Mouse (Mus musculus): ENCODE results near the gene Mtfr1l. TPM values are rescaled to one million over a fixed set of nuclear protein-coding genes. Genes with fewer than 3 reads are reported as not detected.

Gene Mtfr1l
- 100 to 1,000 TPM in 1 of 2 experiments, 10 to 100 TPM in 1; 91.7 to 130 TPM for polyA plus RNA-seq (2017; shearing (Covaris generic))

GRCm38 (mm10) chr4:134534932-134535786 lies at the start of gene Mtfr1l:
Gene Mtfr1l (minus strand): TSS chr4:134535387.

GRCm38 (mm10) chr4:134551494-134552316 lies 16.5 kb upstream of the Mtfr1l start, which contains the start of gene Selenon:
Gene Selenon (minus strand): TSS chr4:134552166.

GRCm38 (mm10) chr4:134510845-134511411 lies 24.3 kb downstream of the Mtfr1l start, which contains the start of gene Aunip:
Gene Aunip (plus strand): TSS chr4:134510999.

GRCm38 (mm10) chr4:134496595-134497210 lies 38.5 kb downstream of the Mtfr1l start, which contains the start of gene Paqr7:
Gene Paqr7 (plus strand): TSS chr4:134496697.

Other genes starting within 250 kb of the Mtfr1l start
- gene Pdik1l, start 247.5 kb downstream of the Mtfr1l start, polyA plus RNA-seq (2017; shearing (Covaris generic)): 10 to 100 TPM; 21.6 to 22.1 TPM
- gene Trim63, start 220.3 kb downstream of the Mtfr1l start, polyA plus RNA-seq (2017; shearing (Covaris generic)): not detected
- gene Slc30a2, start 192.2 kb downstream of the Mtfr1l start, polyA plus RNA-seq (2017; shearing (Covaris generic)): under 1 TPM; 0.39 TPM
- 1 to 10 TPM in 1 of 2 experiments, under 1 TPM in 1; 0.68 to 1.3 TPM for gene Extl1, start 151.5 kb downstream of the Mtfr1l start, polyA plus RNA-seq (2017; shearing (Covaris generic))
- gene Pafah2, start 139.1 kb downstream of the Mtfr1l start, polyA plus RNA-seq (2017; shearing (Covaris generic)): under 1 TPM; 0.22 to 0.99 TPM
- gene Stmn1, start 67.1 kb downstream of the Mtfr1l start, polyA plus RNA-seq (2017; shearing (Covaris generic)): 100 to 1,000 TPM; 186 to 210 TPM
- gene Paqr7, start 38.7 kb downstream of the Mtfr1l start, polyA plus RNA-seq (2017; shearing (Covaris generic)): 10 to 100 TPM; 21.1 to 21.6 TPM
- gene Aunip, start 24.4 kb downstream of the Mtfr1l start, polyA plus RNA-seq (2017; shearing (Covaris generic)): 1 to 10 TPM; 1.4 to 2.6 TPM
- 1 to 10 TPM; 1.3 to 3.4 TPM for gene Selenon, start 16.8 kb upstream of the Mtfr1l start, polyA plus RNA-seq (2017; shearing (Covaris generic))
- 1 to 10 TPM; 2.1 to 2.4 TPM for gene Man1c1, start 168.9 kb upstream of the Mtfr1l start, polyA plus RNA-seq (2017; shearing (Covaris generic))
- 10 to 100 TPM; 47.4 to 57.0 TPM for gene Ldlrap1, start 232.6 kb upstream of the Mtfr1l start, polyA plus RNA-seq (2017; shearing (Covaris generic))